Comparison of ENCODE assay signal across 9 mouse cellular contexts in the genomic region with DNA sequence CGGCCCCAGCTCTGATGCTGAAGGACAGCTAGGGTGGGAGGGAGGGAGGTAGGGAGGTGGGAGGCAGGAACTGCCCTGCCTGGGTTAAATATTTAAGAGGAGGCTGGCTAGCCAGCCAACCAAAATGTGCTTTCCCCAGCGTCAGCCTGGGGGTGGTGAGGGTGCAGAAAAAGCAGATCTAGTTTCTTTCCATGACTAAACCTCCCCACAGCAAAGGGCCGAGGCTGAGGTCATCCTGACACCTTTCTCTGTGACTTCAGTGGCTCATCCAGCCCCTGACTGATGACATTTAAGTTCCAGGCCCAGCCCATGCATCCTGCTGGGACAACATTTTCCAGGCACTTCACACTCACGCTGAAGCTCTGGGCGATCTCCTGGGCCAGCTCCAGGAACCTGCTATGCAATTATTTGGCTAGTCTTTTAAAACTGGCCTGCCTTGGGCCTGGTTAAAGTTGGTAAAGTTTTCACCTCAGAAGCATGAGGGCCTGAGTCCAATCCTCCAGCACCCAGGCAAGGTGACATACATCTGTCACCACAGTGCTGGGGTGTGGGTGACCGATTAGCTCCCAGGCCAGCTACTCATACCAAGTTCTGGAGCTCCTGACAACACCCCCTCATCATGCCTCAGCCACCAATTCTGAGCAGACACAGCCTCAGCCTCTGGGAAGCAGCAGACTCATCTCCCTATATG.
DNase-seq lines count a peak whose midpoint lies in the region; ATAC-seq and TF ChIP-seq lines count a peak whose summit lies in the region.
"Had no signal": no experiment of that assay in that cellular context is flagged by ENCODE, and none has a peak within 500 bp of the region (broad histone marks: within the 10 kb centered on the region; RNA-seq: fewer than 3 reads in every experiment).

No protein-coding gene starts in this region.

- TF ChIP-seq CTCF in Patski (IDR thresholded peaks at IDR 0.05) = no peak
- TF ChIP-seq CTCF in stomach, postnatal 0 days (IDR thresholded peaks at IDR 0.05; ENCODE audit: low read depth) = no peak

- H3K27me3 ChIP-seq in Patski = no peaks in the 10 kb centered on the region
- H3K27me3 ChIP-seq in heart, embryonic 10.5 days (ENCODE audit: insufficient read depth, poor library complexity, severe bottlenecking) = no peaks in the 10 kb centered on the region
- no peaks in the 10 kb centered on the region for H3K27me3 ChIP-seq in stomach, postnatal 0 days (ENCODE audit: control insufficient read depth, insufficient read depth, low read length)

- H3K27ac ChIP-seq in heart, embryonic 10.5 days = peak overlapping the region; percentile 93
- H3K27ac ChIP-seq in stomach, postnatal 0 days (replicated peaks) = peak overlapping the region; percentile 58

- H3K9me3 ChIP-seq in heart, embryonic 10.5 days = no peaks in the 10 kb centered on the region
- H3K9me3 ChIP-seq in stomach, postnatal 0 days (ENCODE audit: control insufficient read depth, low read length) = no peaks in the 10 kb centered on the region

- ATAC-seq in Patski = peak; percentile 81
- peak; percentile 55; the same call in 1 of the 2 replicates for ATAC-seq in stomach, postnatal 0 days (ENCODE audit: low FRiP score, low TSS enrichment)

- CTCF ChIA-PET in Patski (lab: Charles Lee) = interaction anchor here (1.5 kb wide), 1 partner anchor 33 kb away, joined by 5 read pairs; no protein-coding TSS in a partner anchor

- no peak for TF ChIP-seq EP300 in stomach, postnatal 0 days (optimal IDR thresholded peaks at IDR 0.05)

- no peaks in the 10 kb centered on the region for H3K36me3 ChIP-seq in heart, embryonic 10.5 days
- H3K36me3 ChIP-seq in stomach, postnatal 0 days (ENCODE audit: control insufficient read depth, insufficient read depth, low read length) = no peaks in the 10 kb centered on the region

- 6% methylated on average over 6 of the region's 6 CpGs for WGBS in heart, embryonic 10.5 days
- WGBS in stomach, postnatal 0 days = 21% methylated on average over 6 of the region's 6 CpGs

- DNase-seq in adrenal gland, adult (ENCODE audit: inconsistent age in 2 of 2, low spot score in 1 of 2) = peak; percentile 83 to 89
- DNase-seq in adrenal gland, postnatal 4 days (ENCODE audit: low spot score in 2 of 2) = no peak
- peak; percentile 84 for DNase-seq in Patski (ENCODE audit: low read depth, low spot score)
- peak; percentile 93 for DNase-seq in heart, embryonic 10.5 days (ENCODE audit: low spot score)
- peak; percentile 48 to 78 for DNase-seq in kidney, postnatal 25 days
- DNase-seq in stomach, postnatal 0 days (ENCODE audit: low spot score) = peak; percentile 33
- DNase-seq in right cerebral cortex, postnatal 25 days = no peak
- DNase-seq in layer of hippocampus, adult 9-10 months (ENCODE audit: low spot score) = no peak

- POLR2A ChIA-PET in Patski (lab: Charles Lee) = no interaction called here

- in situ Hi-C loops in Patski (cut with MboI; ENCODE audit: low pct_unique_long_range_greater_than_20kb) = no loop called here

- H3K4me3 ChIP-seq in heart, embryonic 10.5 days = no peak overlapping the region
- no peak overlapping the region for H3K4me3 ChIP-seq in stomach, postnatal 0 days (ENCODE audit: low read depth, low read length)
- H3K4me3 ChIP-seq: erythroblast, embryonic 14.5 days had no signal

- peaks cover 83% of the 10 kb centered on the region for H3K4me1 ChIP-seq in heart, embryonic 10.5 days
- H3K4me1 ChIP-seq in stomach, postnatal 0 days (replicated peaks; ENCODE audit: control insufficient read depth, insufficient read depth) = 0 out of 2 replicates have a peak, but pooled peaks cover 3% of the 10 kb centered on the region

- H3K9ac ChIP-seq in stomach, postnatal 0 days (ENCODE audit: low read length) = no peak overlapping the region

- H3K4me2 ChIP-seq in stomach, postnatal 0 days (replicated peaks; ENCODE audit: low read depth) = no peak overlapping the region

Comparison
In these comparisons a context has a peak if more than half of its experiments do, and no peak if none do; other contexts are left out.
1. DNase-seq: peak in adrenal gland, adult (2 of 2), Patski (single experiment), heart, embryonic 10.5 days (single experiment), kidney, postnatal 25 days (2 of 2) and stomach, postnatal 0 days (single experiment); none in adrenal gland, postnatal 4 days (0 of 2), right cerebral cortex, postnatal 25 days (single experiment) and layer of hippocampus, adult 9-10 months (single experiment).